Mouse (Mus musculus): Measurements from ENCODE around the gene Zc3h14.

DNA sequence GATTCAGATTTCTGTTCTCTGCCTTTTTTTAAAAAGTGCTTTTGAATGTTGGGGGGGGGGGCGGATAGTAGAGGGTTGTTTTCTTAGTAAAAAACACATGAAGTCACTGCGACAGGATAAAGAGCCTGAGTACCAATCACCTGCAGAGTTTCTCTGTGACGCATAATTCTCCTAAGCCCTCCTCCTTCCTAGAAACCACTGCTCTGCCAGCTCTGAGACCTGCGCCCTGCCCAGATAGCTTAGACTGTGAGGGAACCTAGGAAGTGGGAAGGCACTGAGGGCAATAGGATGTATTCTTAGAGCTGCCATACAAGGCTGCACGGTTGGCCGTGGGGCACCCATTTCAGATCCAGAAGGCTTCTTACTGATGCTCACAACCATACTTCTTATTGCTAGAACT lies 33.9 kb upstream of the Zc3h14 start:
- no peak for TF ChIP-seq CTCF (conservative IDR thresholded peaks at IDR 0.05 in 1 of 2, IDR thresholded peaks at IDR 0.05 in 1 of 2; ENCODE audit: low read depth in 2 of 2, low read length in 2 of 2)
- TF ChIP-seq ZC3H11A (IDR thresholded peaks at IDR 0.05; ENCODE audit: low read depth, low read length), result no peak
- no peak for TF ChIP-seq MYC (IDR thresholded peaks at IDR 0.05; ENCODE audit: low read depth, low read length)
- no peak for TF ChIP-seq EP300 (IDR thresholded peaks at IDR 0.05; ENCODE audit: low read length)
- TF ChIP-seq POLR2A (IDR thresholded peaks at IDR 0.05; ENCODE audit: low read depth, low read length), result no peak
